Mouse (Mus musculus): ENCODE measurements around the gene Tcf7l2.

GRCm38 (mm10) chr19:55928674-55929073 is 187.1 kb downstream of the Tcf7l2 start:
- TF ChIP-seq POLR2A (IDR thresholded peaks at IDR 0.05; ENCODE audit: control insufficient read depth, low read depth, low read length) (no peak), CTCF (IDR thresholded peaks at IDR 0.05; ENCODE audit: control insufficient read depth, insufficient read depth, insufficient replicate concordance, low read depth, low read length) (no peak)

All from testis, adult 2 months (tissue).